Mouse (Mus musculus): Measurements from ENCODE around the gene Csad.

GRCm38 (mm10) chr15:102191699-102192098, 12.8 kb downstream of the Csad start:
- TF ChIP-seq CTCF (IDR thresholded peaks at IDR 0.05; ENCODE audit: insufficient read depth, low read length) (no peak), POLR2A (IDR thresholded peaks at IDR 0.05; ENCODE audit: borderline replicate concordance, extremely low read depth, low read depth, low read length) (no peak)

Data from lung, adult 2 months (tissue).